In genomic region chr4:141874601-141875460, GRCm38 (mm10) we compare ENCODE assay signal across 8 mouse cellular contexts. TPM values are rescaled to one million over a fixed set of nuclear protein-coding genes. Genes with fewer than 3 reads are reported as not detected.
DNase-seq lines count a peak whose midpoint lies in the region; ATAC-seq and TF ChIP-seq lines count a peak whose summit lies in the region.

Gene Efhd2 (minus strand): TSS chr4:141874920.

- H3K4me3 ChIP-seq in intestine, postnatal 0 days (ENCODE audit: low read depth, low read length) = peak within 1 kb of the TSS; percentile 93
- H3K4me3 ChIP-seq in limb, embryonic 13.5 days = peak within 1 kb of the TSS; percentile 73
- H3K4me3 ChIP-seq in midbrain, embryonic 15.5 days = peak within 1 kb of the TSS; percentile 80

- WGBS in intestine, postnatal 0 days = under 1% methylated on average over 70 of the region's 73 CpGs
- WGBS in limb, embryonic 13.5 days = under 1% methylated on average over 62 of the region's 73 CpGs
- WGBS in midbrain, embryonic 15.5 days = under 1% methylated on average over 72 of the region's 73 CpGs

- H3K36me3 ChIP-seq in intestine, postnatal 0 days (ENCODE audit: control insufficient read depth, insufficient read depth) = peaks cover 13% of the 10 kb centered on the region; the same call in 1 of the 2 replicates
- peaks cover 9% of the 10 kb centered on the region; the same call in 1 of the 2 replicates for H3K36me3 ChIP-seq in limb, embryonic 13.5 days
- no peaks in the 10 kb centered on the region for H3K36me3 ChIP-seq in midbrain, embryonic 15.5 days (replicated peaks)

- TF ChIP-seq CTCF in intestine, postnatal 0 days (IDR thresholded peaks at IDR 0.05; ENCODE audit: low read depth) = peak; percentile 51

- peak; percentile 64 for ATAC-seq in intestine, postnatal 0 days
- peak; percentile 89 for ATAC-seq in limb, embryonic 13.5 days (ENCODE audit: low FRiP score, low read depth)
- peak; percentile 92 for ATAC-seq in midbrain, embryonic 15.5 days (replicated peaks)

- peak within 1 kb of the TSS; percentile 93 for H3K4me2 ChIP-seq in intestine, postnatal 0 days (replicated peaks; ENCODE audit: low read depth)
- H3K4me2 ChIP-seq in limb, embryonic 13.5 days (replicated peaks) = peak within 1 kb of the TSS; percentile 92
- H3K4me2 ChIP-seq in midbrain, embryonic 15.5 days = peak within 1 kb of the TSS; percentile 74

- peak; percentile 75 to 85 for DNase-seq in urinary bladder, adult 18-20 months (ENCODE audit: low spot score in 2 of 2)
- DNase-seq in urinary bladder, postnatal 10 days (ENCODE audit: low spot score) = no peak
- peak; percentile 67 for DNase-seq in embryo, embryonic 11.5 days (ENCODE audit: low read depth, low spot score)
- DNase-seq in gonadal fat pad, adult 2 months (ENCODE audit: low read depth) = no peak
- peak; percentile 61 to 69 for DNase-seq in spleen, postnatal 14 days (ENCODE audit: low spot score in 2 of 2)

- H3K27ac ChIP-seq in intestine, postnatal 0 days (ENCODE audit: low read depth, low read length) = peak within 1 kb of the TSS; percentile 93
- H3K27ac ChIP-seq in limb, embryonic 13.5 days = no peak within 1 kb of the TSS
- peak within 1 kb of the TSS; percentile 84 for H3K27ac ChIP-seq in midbrain, embryonic 15.5 days

- H3K9me3 ChIP-seq in intestine, postnatal 0 days (ENCODE audit: control insufficient read depth) = no peaks in the 10 kb centered on the region
- H3K9me3 ChIP-seq in limb, embryonic 13.5 days = no peaks in the 10 kb centered on the region
- no peaks in the 10 kb centered on the region for H3K9me3 ChIP-seq in midbrain, embryonic 15.5 days

- H3K4me1 ChIP-seq in intestine, postnatal 0 days (replicated peaks; ENCODE audit: control insufficient read depth, insufficient read depth, low read length) = peaks cover 21% of the 10 kb centered on the region
- H3K4me1 ChIP-seq in limb, embryonic 13.5 days = peaks cover 39% of the 10 kb centered on the region
- peaks cover 52% of the 10 kb centered on the region for H3K4me1 ChIP-seq in midbrain, embryonic 15.5 days

- no peaks in the 10 kb centered on the region for H3K27me3 ChIP-seq in intestine, postnatal 0 days (replicated peaks; ENCODE audit: control insufficient read depth, insufficient read depth, low read length)
- H3K27me3 ChIP-seq in limb, embryonic 13.5 days = peaks cover 19% of the 10 kb centered on the region
- H3K27me3 ChIP-seq in midbrain, embryonic 15.5 days (replicated peaks) = no peaks in the 10 kb centered on the region

- peak within 1 kb of the TSS; percentile 91 for H3K9ac ChIP-seq in intestine, postnatal 0 days (ENCODE audit: low read depth, low read length)
- peak within 1 kb of the TSS; percentile 82 for H3K9ac ChIP-seq in limb, embryonic 13.5 days
- peak within 1 kb of the TSS; percentile 86 for H3K9ac ChIP-seq in midbrain, embryonic 15.5 days

RNA-seq across cellular contexts. Expression of gene Efhd2, which starts in this region (rescaled TPM):
- polyA plus RNA-seq in gonadal fat pad, adult 2 months (2012; rRNA removed) = 41.2 and 43.0 TPM in 2 replicates
- polyA plus RNA-seq in intestine, postnatal 0 days (2015; fragmentation: Nextera tagmentation; extraction: Ambion mirVana) = 173 and 181 TPM in 2 replicates
- 56.9 and 58.7 TPM in 2 replicates for polyA plus RNA-seq in limb, embryonic 13.5 days (2015; fragmentation: Nextera tagmentation; extraction: Ambion mirVana)
- 71.5 and 82.6 TPM in 2 replicates for polyA plus RNA-seq in midbrain, embryonic 15.5 days (2015; fragmentation: Nextera tagmentation; extraction: Ambion mirVana)

Comparison
In these comparisons a context has a peak if more than half of its experiments do, and no peak if none do; other contexts are left out.
1. DNase-seq: peak in urinary bladder, adult 18-20 months (2 of 2), embryo, embryonic 11.5 days (single experiment) and spleen, postnatal 14 days (2 of 2); none in urinary bladder, postnatal 10 days (single experiment) and gonadal fat pad, adult 2 months (single experiment).
2. Peak in every context shown above with its lines, with median percentiles within 50 percentile points of each other: ATAC-seq, H3K4me2 ChIP-seq, H3K4me3 ChIP-seq and H3K9ac ChIP-seq.